Mouse (Mus musculus) spleen, adult 2 months (tissue): ENCODE results near the gene Map4k4. TPM values are rescaled to one million over a fixed set of nuclear protein-coding genes. Genes with fewer than 3 reads are reported as not detected.

Experiments
- DNase-seq, 2 experiments: peaks; one replicate each; pipeline versions ENCODE4 v3.0.0 to v3.0.0-alpha.2; 2012 to 2021; ENCODE audit warnings: low spot score in 2 of 2, low read depth in 1 of 2
- H3K27ac ChIP-seq: fragments of 200-500 bp; 2 replicates; pipeline ENCODE4 v1.5.1; 2012; ENCODE audit warnings: low read length, inconsistent platforms; ENCODE audit not compliant: insufficient read depth
- H3K27me3 ChIP-seq: fragments of 200-500 bp; 2 replicates; pipeline ENCODE4 v1.6.1; 2012; ENCODE audit warnings: mild to moderate bottlenecking, moderate library complexity, low read length, inconsistent platforms; ENCODE audit not compliant: control insufficient read depth, insufficient read depth
- H3K36me3 ChIP-seq: fragments of 200-500 bp; 2 replicates; pipeline ENCODE4 v1.6.1; 2012; ENCODE audit warnings: mild to moderate bottlenecking, low read length, inconsistent platforms; ENCODE audit not compliant: control insufficient read depth, insufficient read depth
- H3K4me1 ChIP-seq: fragments of 200-500 bp; 2 replicates; pipeline ENCODE4 v1.6.1; 2011; ENCODE audit warnings: inconsistent platforms; ENCODE audit not compliant: control insufficient read depth, insufficient read depth, insufficient read length
- H3K4me3 ChIP-seq: fragments of 200-500 bp; 2 replicates; pipeline ENCODE4 v1.5.1; 2011; ENCODE audit warnings: mild to moderate bottlenecking, inconsistent platforms; ENCODE audit not compliant: insufficient read depth, insufficient read length; ENCODE audit errors: extremely low read depth
- CTCF ChIP-seq: fragments of 200-500 bp; IDR thresholded peaks from 2 replicates; pipeline ENCODE4 v1.5.1; 2011; ENCODE audit warnings: mild to moderate bottlenecking, inconsistent platforms; ENCODE audit not compliant: insufficient read depth, insufficient read length, insufficient replicate concordance; ENCODE audit errors: extremely low read depth
- POLR2A ChIP-seq: fragments of 200-500 bp; IDR thresholded peaks from 2 replicates; pipeline ENCODE4 v1.6.1; 2011; ENCODE audit warnings: low read depth, low read length, inconsistent platforms
- WGBS: fragments of 180-500 bp; shearing (Covaris S2); methylation state at CpG from one replicate; pipeline ENCODE4 v1.1.7; 2018; 5-methylcytosine and 5-hydroxymethylcytosine counted together
- polyA plus RNA-seq: library from polyadenylated mRNA; depleted of rRNA; stranded (reverse); fragments of >200 nt; gene quantifications from 2 replicates; pipeline ENCODE4 v1.2.3, GENCODE M21; 2012

Map4k4 gene
- polyA plus RNA-seq, 1 experiment, result 54.3 TPM

DNA sequence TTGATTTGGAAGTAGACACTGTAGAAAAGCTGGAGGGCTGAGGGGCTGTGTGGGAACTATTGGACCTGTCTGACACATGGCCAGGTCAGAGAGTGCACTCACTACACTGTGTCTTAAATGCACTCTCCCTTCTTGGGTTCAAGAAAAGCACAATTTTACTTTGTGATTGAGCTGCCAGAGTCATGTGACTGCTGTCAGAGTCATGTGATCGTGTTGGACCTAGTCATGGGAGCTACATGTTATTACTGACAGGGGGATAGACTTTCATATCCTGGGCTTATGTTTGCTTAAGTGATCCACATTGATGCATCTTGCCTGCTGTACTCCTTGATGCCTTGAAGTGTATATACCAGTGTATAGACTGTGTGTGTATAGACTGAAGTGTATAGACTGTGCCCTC, 59.9 kb downstream of the Map4k4 start:
- H3K4me3 ChIP-seq, result no peak overlapping the region
- H3K36me3 ChIP-seq, result peaks cover 10% of the 10 kb centered on the region
- peaks cover 7% of the 10 kb centered on the region; the same call in 1 of the 2 replicates for H3K4me1 ChIP-seq
- WGBS, result 89% methylated on average over 1 of the region's 1 CpGs
- TF ChIP-seq POLR2A, result no peak
- no peak for TF ChIP-seq CTCF
- no peak for DNase-seq
- H3K27me3 ChIP-seq, result no peaks in the 10 kb centered on the region
- no peak overlapping the region for H3K27ac ChIP-seq

GRCm38 (mm10) chr1:39961113-39961512, 60.4 kb downstream of the Map4k4 start:
- H3K36me3 ChIP-seq, result peaks cover 10% of the 10 kb centered on the region
- H3K4me3 ChIP-seq, result no peak overlapping the region
- whole genome bisulfite sequencing, result 63% methylated on average over 6 of the region's 6 CpGs
- H3K27me3 ChIP-seq, result no peaks in the 10 kb centered on the region
- TF ChIP-seq CTCF (no peak), POLR2A (no peak)
- DNase-seq, result no peak
- no peak overlapping the region for H3K27ac ChIP-seq
- peaks cover 7% of the 10 kb centered on the region; the same call in 1 of the 2 replicates for H3K4me1 ChIP-seq

GRCm38 (mm10) chr1:39962321-39962720, 61.6 kb downstream of the Map4k4 start:
- no peak overlapping the region for H3K4me3 ChIP-seq
- peaks cover 4% of the 10 kb centered on the region; the same call in 1 of the 2 replicates for H3K4me1 ChIP-seq
- WGBS, result 90% methylated on average over 4 of the region's 4 CpGs
- no peak overlapping the region for H3K27ac ChIP-seq
- DNase-seq, result no peak
- TF ChIP-seq POLR2A (no peak), CTCF (no peak)
- H3K27me3 ChIP-seq, result no peaks in the 10 kb centered on the region
- H3K36me3 ChIP-seq, result peaks cover 10% of the 10 kb centered on the region

- WGBS, result 92% methylated on average over 8 of the region's 8 CpGs
- H3K4me1 ChIP-seq, result peaks cover 4% of the 10 kb centered on the region; the same call in 1 of the 2 replicates
- no peak overlapping the region for H3K4me3 ChIP-seq
- TF ChIP-seq POLR2A (no peak), CTCF (no peak)
- DNase-seq, result no peak
- no peaks in the 10 kb centered on the region for H3K27me3 ChIP-seq
- peaks cover 10% of the 10 kb centered on the region for H3K36me3 ChIP-seq
- no peak overlapping the region for H3K27ac ChIP-seq
These were observed 62.1 kb downstream of the Map4k4 start for GRCm38 (mm10) chr1:39962840-39963239.

DNA sequence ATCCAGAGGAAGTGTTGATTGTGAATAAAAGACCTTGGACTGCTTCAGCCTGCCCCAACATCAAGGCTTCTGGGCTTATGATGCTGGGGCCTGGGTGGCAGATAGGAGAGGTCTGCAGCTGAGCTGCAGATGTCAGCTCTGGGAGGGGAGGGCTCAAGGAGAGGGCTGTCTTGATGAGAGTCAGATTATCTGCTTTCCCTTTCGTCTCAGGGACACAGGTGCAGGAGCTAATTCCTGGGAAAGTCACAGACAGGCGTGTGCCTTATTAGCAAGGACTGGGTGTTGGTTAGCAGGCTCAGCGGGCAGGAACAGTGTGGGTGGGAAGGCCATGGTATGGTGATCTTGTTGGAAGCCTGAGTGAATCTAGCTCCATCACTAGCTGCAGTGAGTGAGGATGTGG, 63.1 kb downstream of the Map4k4 start:
- H3K4me3 ChIP-seq, result no peak overlapping the region
- peaks cover 10% of the 10 kb centered on the region for H3K36me3 ChIP-seq
- TF ChIP-seq CTCF, result no peak
- no peak for TF ChIP-seq POLR2A
- no peak overlapping the region for H3K27ac ChIP-seq
- peaks cover 4% of the 10 kb centered on the region for H3K4me1 ChIP-seq
- DNase-seq, result no peak
- H3K27me3 ChIP-seq, result no peaks in the 10 kb centered on the region
- 73% methylated on average over 3 of the region's 3 CpGs for WGBS

GRCm38 (mm10) chr1:39964427-39964826, 63.7 kb downstream of the Map4k4 start:
- Histone ChIP-seq H3K4me1 (peaks cover 4% of the 10 kb centered on the region), H3K27ac (no peak overlapping the region), H3K4me3 (no peak overlapping the region), H3K36me3 (peaks cover 10% of the 10 kb centered on the region), H3K27me3 (no peaks in the 10 kb centered on the region)
- no peak for TF ChIP-seq CTCF
- no peak for TF ChIP-seq POLR2A
- 94% methylated on average over 2 of the region's 2 CpGs for WGBS
- DNase-seq, result no peak

- 78% methylated on average over 3 of the region's 3 CpGs for WGBS
- DNase-seq, result no peak
- H3K4me1 ChIP-seq, result peaks cover under 1% of the 10 kb centered on the region; the same call in 1 of the 2 replicates
- no peak overlapping the region for H3K4me3 ChIP-seq
- no peak overlapping the region for H3K27ac ChIP-seq
- no peaks in the 10 kb centered on the region for H3K27me3 ChIP-seq
- H3K36me3 ChIP-seq, result peaks cover 10% of the 10 kb centered on the region
- TF ChIP-seq CTCF (no peak), POLR2A (no peak)
These were observed 64.7 kb downstream of the Map4k4 start for GRCm38 (mm10) chr1:39965461-39965860.

DNA sequence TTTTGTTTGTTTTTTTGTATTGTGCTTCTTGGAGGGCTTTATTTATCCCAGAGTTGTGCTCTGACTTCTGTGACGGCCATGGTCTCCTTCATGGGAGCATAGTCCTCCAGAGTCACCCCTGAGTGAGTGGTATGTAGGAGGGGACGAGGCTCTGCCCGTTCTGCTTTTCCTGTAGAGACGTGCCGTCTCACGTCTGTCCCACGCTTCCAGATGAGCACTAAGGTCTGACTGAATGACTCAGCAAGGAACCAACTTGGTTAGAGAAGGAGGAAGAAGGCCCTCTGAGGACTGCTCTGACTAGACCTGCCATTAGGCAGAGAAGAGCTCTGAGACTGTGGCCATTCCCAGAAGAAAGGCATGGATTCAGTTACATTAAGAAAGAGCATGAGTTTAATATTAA, 68.3 kb downstream of the Map4k4 start:
- Histone ChIP-seq H3K4me3 (no peak overlapping the region), H3K27me3 (no peaks in the 10 kb centered on the region), H3K36me3 (peaks cover under 1% of the 10 kb centered on the region; the same call in 1 of the 2 replicates), H3K4me1 (no peaks in the 10 kb centered on the region; the same call in 1 of the 2 replicates), H3K27ac (no peak overlapping the region)
- 50% methylated on average over 7 of the region's 7 CpGs for WGBS
- DNase-seq, result no peak
- TF ChIP-seq POLR2A (no peak), CTCF (no peak)
